Mouse (Mus musculus): ENCODE results near the gene Oat. TPM values are rescaled to one million over a fixed set of nuclear protein-coding genes. Genes with fewer than 3 reads are reported as not detected.

Gene Oat
- polyA plus RNA-seq, 2 experiments: 169 to 250 TPM

DNA sequence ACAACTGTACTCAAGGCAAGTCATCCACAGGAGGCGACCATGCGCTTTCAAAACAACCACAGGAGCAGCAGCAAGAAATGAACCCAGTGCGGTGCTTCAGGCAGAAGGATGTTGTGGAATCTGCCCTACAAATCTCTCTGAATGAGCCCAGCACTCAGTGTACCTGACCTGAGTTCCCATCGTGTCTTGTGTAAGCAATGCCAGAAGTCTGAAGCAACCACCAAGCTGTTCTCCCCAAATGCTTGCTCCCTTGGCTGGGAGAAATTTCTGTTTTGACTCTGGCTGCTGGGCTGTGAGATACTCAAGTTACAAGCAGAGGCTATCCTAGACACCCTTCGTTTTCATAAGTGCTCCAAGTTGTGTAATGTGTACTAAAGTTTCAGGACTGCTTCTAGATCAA is 29.5 kb upstream of the Oat start:
- no peak for DNase-seq (ENCODE audit: low spot score)
- Histone ChIP-seq H3K9ac (ENCODE audit: low read depth, low read length, severe bottlenecking) (no peak overlapping the region), H3K27ac (replicated peaks; ENCODE audit: low read depth, low read length) (no peak overlapping the region), H3K4me1 (ENCODE audit: control insufficient read depth, insufficient read depth, low read length) (peaks cover 4% of the 10 kb centered on the region), H3K9me3 (ENCODE audit: control insufficient read depth, low read length) (no peaks in the 10 kb centered on the region), H3K4me2 (replicated peaks; ENCODE audit: low read depth, low read length, severe bottlenecking) (no peak overlapping the region), H3K27me3 (ENCODE audit: control insufficient read depth, insufficient read depth, low read length) (peaks cover 23% of the 10 kb centered on the region), H3K36me3 (ENCODE audit: control insufficient read depth, insufficient read depth, low read length) (no peaks in the 10 kb centered on the region), H3K4me3 (replicated peaks; ENCODE audit: low read length) (no peak overlapping the region)
- ATAC-seq (ENCODE audit: low FRiP score, low read depth): no peak
- 60% methylated on average over 5 of the region's 5 CpGs for WGBS
- TF ChIP-seq POLR2A (IDR thresholded peaks at IDR 0.05; ENCODE audit: borderline replicate concordance, extremely low read depth, insufficient read depth, insufficient read length): no peak

DNA sequence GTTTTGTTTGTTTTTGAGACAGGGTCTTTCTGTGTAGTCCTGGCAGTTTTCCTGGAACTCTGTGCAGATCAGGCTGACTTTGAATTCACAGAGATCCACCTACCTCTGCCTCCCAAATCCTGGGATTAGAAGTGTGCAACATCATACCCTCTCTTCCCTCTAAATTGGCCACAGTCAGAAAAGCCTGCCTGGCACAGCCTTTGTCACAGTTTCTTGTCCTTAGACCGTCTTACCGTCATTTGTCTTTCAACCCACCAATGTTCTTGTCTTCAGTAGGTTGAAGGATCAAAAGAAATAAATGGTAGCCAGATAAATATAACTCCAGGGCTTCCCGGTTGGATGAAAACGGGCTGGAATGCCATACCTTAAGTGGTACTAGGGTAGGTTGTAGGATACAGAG is 28.5 kb upstream of the Oat start:
- Histone ChIP-seq H3K9me3 (ENCODE audit: control insufficient read depth, low read length) (no peaks in the 10 kb centered on the region), H3K4me3 (replicated peaks; ENCODE audit: low read length) (no peak overlapping the region), H3K36me3 (ENCODE audit: control insufficient read depth, insufficient read depth, low read length) (no peaks in the 10 kb centered on the region), H3K27me3 (ENCODE audit: control insufficient read depth, insufficient read depth, low read length) (peaks cover 32% of the 10 kb centered on the region), H3K27ac (replicated peaks; ENCODE audit: low read depth, low read length) (no peak overlapping the region), H3K4me2 (replicated peaks; ENCODE audit: low read depth, low read length, severe bottlenecking) (no peak overlapping the region), H3K9ac (ENCODE audit: low read depth, low read length, severe bottlenecking) (no peak overlapping the region), H3K4me1 (ENCODE audit: control insufficient read depth, insufficient read depth, low read length) (peaks cover 7% of the 10 kb centered on the region; the same call in 1 of the 2 replicates)
- WGBS: 84% methylated on average over 4 of the region's 4 CpGs
- DNase-seq (ENCODE audit: low spot score) (no peak), ATAC-seq (ENCODE audit: low FRiP score, low read depth) (no peak)
- TF ChIP-seq POLR2A (IDR thresholded peaks at IDR 0.05; ENCODE audit: borderline replicate concordance, extremely low read depth, insufficient read depth, insufficient read length): no peak

DNA sequence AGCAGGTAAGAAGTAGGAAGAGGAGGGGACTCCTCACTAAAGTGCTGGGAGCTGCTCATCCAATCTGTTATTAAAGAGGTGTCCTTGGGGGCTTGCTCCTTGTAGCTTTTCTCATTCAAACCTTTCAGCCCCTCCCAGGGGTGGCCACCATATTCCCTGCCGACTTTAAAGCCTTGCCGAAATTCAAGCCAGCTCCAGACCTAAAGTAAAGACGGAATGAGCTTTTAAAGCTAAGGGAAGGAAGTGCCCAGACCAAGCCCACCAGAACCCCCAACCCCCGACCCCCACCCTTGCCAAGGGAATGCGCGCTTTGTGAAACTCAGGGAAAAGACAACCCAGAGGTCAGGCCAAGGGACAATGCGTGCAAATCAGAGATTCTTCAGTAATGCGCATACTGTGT is 24.7 kb upstream of the Oat start:
- Histone ChIP-seq H3K4me1 (ENCODE audit: control insufficient read depth, insufficient read depth, low read length) (peaks cover 24% of the 10 kb centered on the region), H3K4me2 (replicated peaks; ENCODE audit: low read depth, low read length, severe bottlenecking) (no peak overlapping the region), H3K4me3 (replicated peaks; ENCODE audit: low read length) (no peak overlapping the region), H3K36me3 (ENCODE audit: control insufficient read depth, insufficient read depth, low read length) (no peaks in the 10 kb centered on the region), H3K9ac (ENCODE audit: low read depth, low read length, severe bottlenecking) (no peak overlapping the region), H3K27me3 (ENCODE audit: control insufficient read depth, insufficient read depth, low read length) (peaks cover 70% of the 10 kb centered on the region), H3K9me3 (ENCODE audit: control insufficient read depth, low read length) (no peaks in the 10 kb centered on the region), H3K27ac (replicated peaks; ENCODE audit: low read depth, low read length) (no peak overlapping the region)
- no peak for ATAC-seq (ENCODE audit: low FRiP score, low read depth)
- 16% methylated on average over 8 of the region's 8 CpGs for WGBS
- no peak for DNase-seq (ENCODE audit: low spot score)
- no peak for TF ChIP-seq POLR2A (IDR thresholded peaks at IDR 0.05; ENCODE audit: borderline replicate concordance, extremely low read depth, insufficient read depth, insufficient read length)

DNA sequence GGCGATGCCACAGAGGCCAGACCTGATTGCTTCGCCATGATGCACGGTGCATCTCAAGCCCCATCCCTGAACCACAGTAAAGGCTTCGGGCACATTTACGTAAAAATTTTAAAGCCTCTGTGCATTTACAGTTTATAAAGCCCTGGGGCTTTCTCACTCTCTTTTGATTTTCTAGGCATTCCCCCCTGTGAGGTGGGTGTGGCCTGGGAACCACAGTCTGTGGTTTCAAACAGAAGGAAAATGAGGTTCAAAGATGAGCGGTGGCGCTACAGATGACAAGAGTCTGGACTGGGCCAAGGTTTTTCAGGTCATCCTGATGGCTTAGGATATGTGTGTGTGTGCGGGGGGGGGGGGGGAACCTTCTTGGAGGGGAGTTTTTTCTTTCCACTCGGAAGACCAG is 23.8 kb upstream of the Oat start:
- Histone ChIP-seq H3K27ac (replicated peaks; ENCODE audit: low read depth, low read length) (no peak overlapping the region), H3K4me3 (replicated peaks; ENCODE audit: low read length) (peak overlapping the region; percentile 37), H3K4me1 (ENCODE audit: control insufficient read depth, insufficient read depth, low read length) (peaks cover 24% of the 10 kb centered on the region), H3K27me3 (ENCODE audit: control insufficient read depth, insufficient read depth, low read length) (peaks cover 76% of the 10 kb centered on the region), H3K4me2 (replicated peaks; ENCODE audit: low read depth, low read length, severe bottlenecking) (peak overlapping the region; percentile 85), H3K9ac (ENCODE audit: low read depth, low read length, severe bottlenecking) (no peak overlapping the region), H3K36me3 (ENCODE audit: control insufficient read depth, insufficient read depth, low read length) (no peaks in the 10 kb centered on the region), H3K9me3 (ENCODE audit: control insufficient read depth, low read length) (no peaks in the 10 kb centered on the region)
- no peak for TF ChIP-seq POLR2A (IDR thresholded peaks at IDR 0.05; ENCODE audit: borderline replicate concordance, extremely low read depth, insufficient read depth, insufficient read length)
- WGBS: 2% methylated on average over 9 of the region's 9 CpGs
- no peak for DNase-seq (ENCODE audit: low spot score)
- no peak for ATAC-seq (ENCODE audit: low FRiP score, low read depth)

DNA sequence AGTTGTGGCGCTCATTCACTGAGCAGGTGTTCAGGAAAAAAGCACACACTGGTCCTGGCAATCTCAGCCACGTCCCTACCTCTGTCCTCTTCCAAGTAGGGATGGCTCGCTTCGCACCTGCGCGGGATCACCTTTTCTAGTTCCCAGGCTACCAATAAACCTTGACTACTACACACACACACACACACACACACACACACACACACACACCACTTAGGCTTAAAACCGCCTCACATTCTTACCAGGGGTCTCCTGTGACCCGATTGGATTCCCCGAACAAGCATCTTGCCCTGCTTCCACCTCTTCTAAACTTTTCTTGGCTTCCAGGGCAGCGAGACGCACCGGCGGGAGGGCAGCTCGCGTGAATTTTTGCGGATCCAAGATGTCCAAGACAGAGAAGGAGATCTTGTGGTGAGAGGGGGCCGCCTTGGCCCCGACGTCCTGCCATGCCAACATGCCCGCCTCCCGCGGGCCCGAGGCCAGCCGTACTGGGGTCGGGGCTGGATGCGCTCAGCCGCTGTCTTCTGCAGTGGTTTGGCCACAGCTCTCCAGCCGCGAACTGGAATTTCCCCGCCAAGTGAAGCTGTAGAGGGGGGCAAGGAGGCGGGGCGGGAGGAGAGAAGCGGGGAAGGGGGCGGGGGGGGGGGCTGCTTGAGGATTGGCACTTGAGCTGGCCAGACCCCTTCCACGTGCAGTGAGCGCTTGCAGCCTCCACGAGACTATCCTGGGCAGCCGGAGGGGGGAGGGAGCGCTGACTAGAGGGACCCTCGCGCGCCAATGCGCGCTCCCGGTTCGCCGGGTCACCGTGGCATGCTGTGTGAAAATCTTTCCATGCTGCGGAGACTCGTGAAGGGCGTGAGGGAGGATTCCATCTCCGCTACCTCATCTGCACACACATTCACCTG is 23.1 kb upstream of the Oat start, which contains the start of gene Nkx1-2:
Gene Nkx1-2 (minus strand): TSS at position 567 of the 905 bp plus-strand sequence.
- Histone ChIP-seq H3K9me3 (ENCODE audit: control insufficient read depth, low read length) (no peaks in the 10 kb centered on the region), H3K27ac (replicated peaks; ENCODE audit: low read depth, low read length) (no peak within 1 kb of the TSS), H3K9ac (ENCODE audit: low read depth, low read length, severe bottlenecking) (0 out of 2 replicates have a peak within 1 kb of the TSS, but pooled peaks have one; percentile 38), H3K4me2 (replicated peaks; ENCODE audit: low read depth, low read length, severe bottlenecking) (peak within 1 kb of the TSS; percentile 85), H3K4me1 (ENCODE audit: control insufficient read depth, insufficient read depth, low read length) (peaks cover 24% of the 10 kb centered on the region), H3K4me3 (replicated peaks; ENCODE audit: low read length) (peak within 1 kb of the TSS; percentile 37), H3K36me3 (ENCODE audit: control insufficient read depth, insufficient read depth, low read length) (no peaks in the 10 kb centered on the region), H3K27me3 (ENCODE audit: control insufficient read depth, insufficient read depth, low read length) (peaks cover 76% of the 10 kb centered on the region)
- ATAC-seq (ENCODE audit: low FRiP score, low read depth): 0 out of 2 replicates have a peak, but pooled peaks have one; percentile 51
- DNase-seq (ENCODE audit: low spot score): peak; percentile 31
- TF ChIP-seq POLR2A (IDR thresholded peaks at IDR 0.05; ENCODE audit: borderline replicate concordance, extremely low read depth, insufficient read depth, insufficient read length): no peak
- WGBS: under 1% methylated on average over 46 of the region's 52 CpGs

All from limb, embryonic 14.5 days (tissue).